Mouse (Mus musculus) granulocyte monocyte progenitor cell, adult 5-6 weeks (primary cell): Measurements from ENCODE around the gene Lman1l. TPM values are rescaled to one million over a fixed set of nuclear protein-coding genes. Genes with fewer than 3 reads are reported as not detected.
A peak's percentile ranks its signal among the peaks of the same experiment; 100 is the strongest.

Source experiments
- ATAC-seq: replicated peaks from 2 replicates; pipeline ENCODE4 v1.8.0; 2016; ENCODE audit warnings: mild to moderate bottlenecking, moderate TSS enrichment, inconsistent platforms; ENCODE audit not compliant: poor library complexity, severe bottlenecking
- total RNA-seq, 2 experiments: library from RNA; stranded (forward) in 1 of 2; stranded (reverse) in 1 of 2; fragments of 200-712, 200-1000 nt in 1 of 2; fragments of >200 nt in 1 of 2; fragmentation: Nextera tagmentation in 1 of 2; gene quantifications; 2 replicates each; pipeline ENCODE4 v1.2.3; 2014 to 2017

The Lman1l gene
- total RNA-seq, 2 experiments from 2014 or later: not detected

GRCm38 (mm10) chr9:57593454-57594173 lies 27.0 kb downstream of the Lman1l start:
- ATAC-seq: no peak

GRCm38 (mm10) chr9:57590726-57591125 lies 29.8 kb downstream of the Lman1l start:
- no peak for ATAC-seq

GRCm38 (mm10) chr9:57589224-57590126 lies 31.1 kb downstream of the Lman1l start, which contains the start of gene Ulk3:
Gene Ulk3 (plus strand): TSS chr9:57589452.
- ATAC-seq: peak; percentile 85

GRCm38 (mm10) chr9:57584991-57585390 lies 35.6 kb downstream of the Lman1l start:
- no peak for ATAC-seq

- peak; percentile 33 for ATAC-seq
These were observed 43.3 kb downstream of the Lman1l start for GRCm38 (mm10) chr9:57577144-57577849.

GRCm38 (mm10) chr9:57575577-57575976 lies 45.0 kb downstream of the Lman1l start:
- ATAC-seq: no peak

- ATAC-seq: no peak
These were observed 46.2 kb downstream of the Lman1l start for GRCm38 (mm10) chr9:57574397-57574796.

GRCm38 (mm10) chr9:57568500-57568899 lies 52.1 kb downstream of the Lman1l start:
- ATAC-seq: no peak

- ATAC-seq: no peak
These were observed 53.7 kb downstream of the Lman1l start for GRCm38 (mm10) chr9:57566846-57567245.

- peak; percentile 48 for ATAC-seq
These were observed 54.8 kb downstream of the Lman1l start for GRCm38 (mm10) chr9:57565741-57566221.

- no peak for ATAC-seq
These were observed 56.0 kb downstream of the Lman1l start for GRCm38 (mm10) chr9:57564609-57565008.

- peak; percentile 56 for ATAC-seq
These were observed 57.6 kb downstream of the Lman1l start for GRCm38 (mm10) chr9:57562896-57563372.

- ATAC-seq: peak; percentile 20; the same call in 1 of the 2 replicates
These were observed 58.9 kb downstream of the Lman1l start for GRCm38 (mm10) chr9:57561711-57562099.

GRCm38 (mm10) chr9:57560861-57561710 lies 59.5 kb downstream of the Lman1l start, which contains the start of gene Scamp2:
Gene Scamp2 (plus strand): TSS chr9:57560943.
- peak; percentile 69 for ATAC-seq

- ATAC-seq: no peak
These were observed 60.3 kb downstream of the Lman1l start for GRCm38 (mm10) chr9:57560263-57560662.

- no peak for ATAC-seq
These were observed 61.0 kb downstream of the Lman1l start for GRCm38 (mm10) chr9:57559568-57559967.

- ATAC-seq: no peak
These were observed 61.9 kb downstream of the Lman1l start for GRCm38 (mm10) chr9:57558625-57559024.

GRCm38 (mm10) chr9:57557215-57557614 lies 63.4 kb downstream of the Lman1l start:
- ATAC-seq: no peak
